Mouse (Mus musculus) C2C12 (cell line): ENCODE data around the gene Zfp282. TPM values are rescaled to one million over a fixed set of nuclear protein-coding genes. Genes with fewer than 3 reads are reported as not detected.

Experiments
- H3K27me3 ChIP-seq: one replicate; pipeline ENCODE4 v1.6.1; 2011; ENCODE audit not compliant: control insufficient read depth, insufficient read depth, insufficient read length
- H3K36me3 ChIP-seq: one replicate; pipeline ENCODE4 v1.6.1; 2011; ENCODE audit not compliant: control insufficient read depth, insufficient read depth
- H3K4me3 ChIP-seq: one replicate; pipeline ENCODE4 v1.5.1; 2011; ENCODE audit warnings: mild to moderate bottlenecking, control low read depth; ENCODE audit not compliant: poor library complexity, insufficient read depth, severe bottlenecking
- H3K79me2 ChIP-seq: one replicate; pipeline ENCODE4 v1.6.1; 2011; ENCODE audit not compliant: control insufficient read depth, insufficient read depth
- H3K79me3 ChIP-seq: one replicate; pipeline ENCODE4 v1.6.1; 2011; ENCODE audit warnings: low read depth, control low read depth
- H3ac ChIP-seq: one replicate; pipeline ENCODE3; 2011; ENCODE audit warnings: low read depth; ENCODE audit not compliant: control insufficient read depth, insufficient read length
- CEBPB ChIP-seq: IDR thresholded peaks from one replicate; pipeline ENCODE4 v1.6.1; 2011; ENCODE audit warnings: low read depth, mild to moderate bottlenecking, control low read depth, moderate library complexity
- CTCF ChIP-seq: IDR thresholded peaks from one replicate; pipeline ENCODE4 v1.5.1; 2011; ENCODE audit not compliant: control insufficient read depth, insufficient read depth, insufficient read length
- FOSL1 ChIP-seq: IDR thresholded peaks from one replicate; pipeline ENCODE4 v1.8.0; 2011; ENCODE audit warnings: mild to moderate bottlenecking, low read length; ENCODE audit not compliant: poor library complexity, insufficient read depth, severe bottlenecking
- MAX ChIP-seq: IDR thresholded peaks from one replicate; pipeline ENCODE4 v1.6.1; 2011; ENCODE audit warnings: mild to moderate bottlenecking, control low read depth
- MYOD1 ChIP-seq: IDR thresholded peaks from one replicate; pipeline ENCODE4 v1.6.1; 2011; ENCODE audit warnings: low read depth; ENCODE audit not compliant: control insufficient read depth, insufficient read length
- MYOG ChIP-seq: IDR thresholded peaks from one replicate; pipeline ENCODE4 v1.6.1; 2011; ENCODE audit not compliant: control insufficient read depth, insufficient read length; ENCODE audit errors: extremely low read depth
- USF1 ChIP-seq: IDR thresholded peaks from one replicate; pipeline ENCODE4 v1.6.1; 2011; ENCODE audit warnings: low read depth, mild to moderate bottlenecking, control low read depth, moderate library complexity
- long read RNA-seq, 2 experiments: library from polyadenylated mRNA; unstranded; transcript quantifications; one replicate each; pipeline ENCODE4 v2.0.0; 2019 to 2020
- polyA plus RNA-seq: library from polyadenylated mRNA; unstranded; fragments of >200 nt; fragmentation: generic; extraction: Trizol; gene quantifications from one replicate; pipeline ENCODE4 v1.2.1, GENCODE M21; 2012; ENCODE audit warnings: missing spikeins

Zfp282 gene
- 7.8 TPM for polyA plus RNA-seq
- long read RNA-seq, experiment 1, full-length matches to known transcripts: 1 of 7 reads
- long read RNA-seq, experiment 1, partial matches to known transcripts: 0 of 7 reads
- long read RNA-seq, experiment 1, other reads (novel, unspliced or antisense): 6 of 7 reads
- long read RNA-seq, experiment 2, full-length matches to known transcripts: 101 of 112 reads
- long read RNA-seq, experiment 2, partial matches to known transcripts: 6 of 112 reads
- long read RNA-seq, experiment 2, other reads (novel, unspliced or antisense): 5 of 112 reads

- H3K36me3 ChIP-seq: peaks cover 26% of the 10 kb centered on the region
- peaks cover 16% of the 10 kb centered on the region for H3K79me3 ChIP-seq
- TF ChIP-seq FOSL1 (no peak), CTCF (no peak), MAX (no peak), MYOG (no peak), CEBPB (no peak), USF1 (no peak), MYOD1 (no peak)
- peak within 1 kb of the TSS; percentile 97 for H3ac ChIP-seq
- no peaks in the 10 kb centered on the region for H3K27me3 ChIP-seq
- H3K79me2 ChIP-seq: peaks cover 40% of the 10 kb centered on the region
- H3K4me3 ChIP-seq: peak within 1 kb of the TSS; percentile 76
Observed at GRCm38 (mm10) chr6:47877058-47877457, at the start of gene Zfp282. Zfp282 (plus strand) TSS chr6:47877204.

GRCm38 (mm10) chr6:47827462-47827861 is 49.5 kb upstream of the Zfp282 start:
- H3K4me3 ChIP-seq: no peak overlapping the region
- H3ac ChIP-seq: no peak overlapping the region
- TF ChIP-seq FOSL1: no peak
- TF ChIP-seq CTCF: no peak
- no peak for TF ChIP-seq CEBPB
- TF ChIP-seq MYOG: no peak
- no peak for TF ChIP-seq MAX
- no peak for TF ChIP-seq USF1
- no peak for TF ChIP-seq MYOD1

GRCm38 (mm10) chr6:47828950-47829349 is 48.1 kb upstream of the Zfp282 start:
- Histone ChIP-seq H3K36me3 (no peaks in the 10 kb centered on the region), H3K27me3 (no peaks in the 10 kb centered on the region), H3K79me2 (no peaks in the 10 kb centered on the region), H3K4me3 (no peak overlapping the region), H3ac (no peak overlapping the region), H3K79me3 (no peaks in the 10 kb centered on the region)
- no peak for TF ChIP-seq USF1
- TF ChIP-seq FOSL1: no peak
- TF ChIP-seq CTCF: no peak
- TF ChIP-seq MYOD1: no peak
- TF ChIP-seq MAX: no peak
- TF ChIP-seq CEBPB: no peak
- TF ChIP-seq MYOG: no peak

More at GRCm38 (mm10) chr6:47827462-47827861, 49.5 kb upstream of the Zfp282 start:
- Histone ChIP-seq H3K79me2 (no peaks in the 10 kb centered on the region), H3K36me3 (no peaks in the 10 kb centered on the region), H3K79me3 (no peaks in the 10 kb centered on the region), H3K27me3 (no peaks in the 10 kb centered on the region)

GRCm38 (mm10) chr6:47830104-47831078 is 46.6 kb upstream of the Zfp282 start, which contains the start of gene Zfp786:
Zfp786 (minus strand) TSS chr6:47830867.
- peak within 1 kb of the TSS; percentile 93 for H3ac ChIP-seq
- no peaks in the 10 kb centered on the region for H3K79me2 ChIP-seq
- peak within 1 kb of the TSS; percentile 48 for H3K4me3 ChIP-seq
- H3K79me3 ChIP-seq: no peaks in the 10 kb centered on the region
- no peaks in the 10 kb centered on the region for H3K27me3 ChIP-seq
- peak; percentile 97 for TF ChIP-seq CTCF
- no peak for TF ChIP-seq MYOD1
- H3K36me3 ChIP-seq: no peaks in the 10 kb centered on the region

GRCm38 (mm10) chr6:47832220-47832619 is 44.8 kb upstream of the Zfp282 start:
- Histone ChIP-seq H3ac (no peak overlapping the region), H3K4me3 (no peak overlapping the region), H3K36me3 (no peaks in the 10 kb centered on the region), H3K27me3 (no peaks in the 10 kb centered on the region), H3K79me2 (peaks cover 7% of the 10 kb centered on the region), H3K79me3 (peaks cover 2% of the 10 kb centered on the region)
- TF ChIP-seq MYOG: no peak
- TF ChIP-seq FOSL1: no peak
- no peak for TF ChIP-seq CEBPB
- TF ChIP-seq MYOD1: no peak
- TF ChIP-seq CTCF: no peak
- no peak for TF ChIP-seq MAX
- no peak for TF ChIP-seq USF1
